Mouse (Mus musculus) CD4-positive, CD25-positive, alpha-beta regulatory T cell, adult 2 months (primary cell): ENCODE data around the gene Pycr2.
"Not testable (repeated sequence)": the region's sequence is repeated elsewhere in the genome, so short reads cannot be mapped to it uniquely, and the experiment has no call there.

Experiments
- DNase-seq: peaks from one replicate; pipeline ENCODE4 v3.0.0-alpha.2; 2012; ENCODE audit warnings: low read depth, low spot score

Pycr2 gene

DNA sequence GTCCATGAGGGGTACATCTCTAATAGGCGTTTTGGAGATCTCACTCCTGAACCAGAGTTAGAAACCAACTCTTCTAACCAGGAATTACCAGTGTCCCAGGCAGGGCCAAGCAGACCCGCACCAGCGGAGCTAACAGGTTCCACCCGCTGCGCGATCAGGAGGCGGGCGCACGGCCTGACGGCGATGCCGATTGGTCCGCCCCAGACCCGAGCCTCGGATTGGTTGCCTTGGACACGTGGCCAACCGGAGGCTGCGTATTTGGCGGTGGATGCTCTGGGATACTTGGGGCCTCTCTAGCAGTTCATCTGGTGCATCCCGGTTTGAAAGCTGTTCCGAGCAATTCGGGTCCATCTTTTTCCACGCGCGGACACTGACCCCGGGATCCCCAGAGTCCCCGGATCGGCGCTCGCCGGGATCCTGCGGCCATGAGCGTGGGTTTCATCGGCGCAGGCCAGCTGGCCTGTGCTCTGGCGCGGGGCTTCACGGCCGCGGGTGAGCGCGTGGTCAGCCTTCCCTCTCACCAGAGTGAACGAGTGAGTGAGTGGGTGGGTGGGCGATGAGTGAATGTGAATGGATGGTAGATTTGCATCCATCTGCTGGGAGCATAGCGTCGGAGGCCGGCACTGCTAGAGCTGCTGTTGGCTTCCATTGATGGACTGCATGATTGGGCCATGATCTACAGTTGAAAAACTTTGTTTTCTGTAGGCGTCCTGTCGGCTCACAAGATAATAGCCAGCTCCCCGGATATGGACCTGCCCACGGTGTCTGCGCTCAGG, at the start of gene Pycr2:
Gene Pycr2, plus strand, starts transcription at position 255 of the 776 bp plus-strand sequence.
- DNase-seq = peak; percentile 97

DNA sequence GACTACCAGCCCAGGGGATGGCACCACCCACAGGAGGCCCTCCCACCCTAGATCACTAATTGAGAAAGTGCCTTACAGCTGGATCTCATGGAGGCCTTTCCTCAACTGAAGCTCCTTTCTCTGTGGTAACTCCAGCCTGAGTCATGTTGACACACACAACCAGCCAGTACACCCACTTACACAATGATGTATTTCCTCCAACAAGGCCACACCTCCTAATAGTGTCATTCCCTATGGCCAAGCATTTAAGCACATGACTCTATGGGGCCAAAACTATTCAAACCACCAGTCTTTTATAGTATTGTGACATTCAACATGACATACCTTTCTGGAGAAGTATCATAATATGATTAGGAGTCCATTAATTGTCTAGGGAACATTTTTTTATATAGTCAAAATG, 45.3 kb upstream of the Pycr2 start:
- no peak for DNase-seq

- DNase-seq = no peak
These were observed 44.1 kb upstream of the Pycr2 start for GRCm38 (mm10) chr1:180860030-180860429.

DNA sequence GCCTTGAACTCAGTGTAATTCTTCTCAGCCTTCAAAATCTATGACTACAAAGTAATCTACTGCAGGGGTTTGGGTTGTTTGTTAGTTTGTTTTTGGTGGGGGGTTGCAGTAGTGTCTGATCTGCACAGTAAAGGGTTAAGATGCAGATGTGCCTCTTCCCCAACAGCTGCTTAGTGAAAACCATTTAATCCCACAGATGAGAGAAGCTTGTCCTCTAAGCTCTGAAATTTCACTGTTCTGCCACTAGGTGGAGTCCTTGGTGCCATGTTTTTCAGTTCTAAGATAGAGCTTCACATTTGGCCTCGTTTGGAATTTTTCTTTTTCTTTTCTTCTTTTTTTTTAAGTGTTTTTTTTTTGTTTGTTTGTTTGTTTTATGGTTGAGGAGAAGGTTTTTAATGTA, 40.5 kb upstream of the Pycr2 start:
- peak; percentile 74 for DNase-seq

DNA sequence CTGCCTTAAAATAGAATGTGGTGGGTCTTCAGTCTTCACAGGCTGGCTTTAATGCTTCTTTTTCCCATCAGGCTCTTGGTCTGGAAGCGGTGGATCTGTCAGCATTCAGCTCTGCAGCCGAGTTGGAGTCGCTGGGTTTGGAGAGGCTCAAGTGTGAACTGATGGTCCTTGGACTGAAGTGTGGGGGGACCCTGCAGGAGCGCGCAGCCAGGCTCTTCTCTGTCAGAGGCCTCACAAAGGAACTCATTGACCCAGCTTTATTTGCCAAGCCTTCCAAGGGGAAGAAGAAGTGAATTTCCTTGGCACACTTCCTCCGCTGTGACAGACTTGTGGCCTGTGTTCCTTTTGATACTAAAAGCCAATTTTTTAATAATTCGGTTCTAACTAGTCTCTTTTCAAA, 38.1 kb upstream of the Pycr2 start:
- no peak for DNase-seq

- DNase-seq = no peak
These were observed 33.9 kb upstream of the Pycr2 start for GRCm38 (mm10) chr1:180870122-180870650.

DNA sequence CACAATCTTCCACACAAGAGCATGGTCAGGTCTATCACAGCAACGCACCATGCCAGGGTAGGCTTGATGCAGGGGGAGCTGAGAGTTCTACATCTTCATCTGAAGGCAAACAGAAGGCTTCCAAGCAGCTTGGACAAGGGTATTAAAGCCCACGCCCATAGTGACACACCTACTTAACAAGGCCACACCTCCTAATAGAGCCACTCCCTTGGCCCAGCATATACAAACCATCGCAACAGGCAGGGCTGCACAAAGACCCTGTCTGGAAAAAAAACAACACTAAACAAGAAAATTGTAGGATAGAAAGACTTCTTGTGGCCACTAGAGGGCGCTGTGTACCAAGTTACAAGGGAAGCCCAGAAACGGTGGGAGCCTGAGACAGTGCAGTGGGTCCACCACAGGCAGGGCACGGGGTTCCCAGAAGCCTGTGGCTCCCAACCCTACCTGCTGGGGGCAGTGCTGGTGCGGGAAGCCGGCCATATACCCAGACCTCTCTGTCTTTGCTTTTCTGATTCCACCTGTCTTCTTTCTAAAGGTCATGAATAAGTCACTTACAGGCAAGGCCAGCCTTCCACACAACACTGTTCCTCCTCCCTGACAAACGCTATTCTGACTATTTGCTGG, 30.1 kb upstream of the Pycr2 start:
- peak; percentile 91 for DNase-seq

- DNase-seq = no peak
These were observed 29.5 kb upstream of the Pycr2 start for GRCm38 (mm10) chr1:180874615-180875014.

DNA sequence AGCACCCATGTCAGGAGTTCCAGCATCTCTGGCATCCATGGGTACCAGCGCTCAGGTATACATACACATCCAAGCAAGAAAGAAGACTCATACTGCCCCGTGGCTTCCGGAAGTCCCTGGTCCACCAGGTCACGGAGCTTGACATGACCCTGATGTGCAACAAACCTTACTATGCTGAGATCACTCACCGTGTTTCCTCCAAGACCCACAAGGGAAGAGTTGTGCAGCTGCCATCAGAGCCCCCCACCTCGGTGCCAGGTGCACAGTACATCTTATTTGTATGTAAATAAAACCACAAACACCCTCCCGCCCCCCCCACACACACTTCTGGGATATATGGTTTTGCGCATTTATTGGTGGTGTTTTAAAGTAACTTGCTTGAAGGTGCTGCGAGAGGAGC, 29.0 kb upstream of the Pycr2 start:
- no peak for DNase-seq

DNA sequence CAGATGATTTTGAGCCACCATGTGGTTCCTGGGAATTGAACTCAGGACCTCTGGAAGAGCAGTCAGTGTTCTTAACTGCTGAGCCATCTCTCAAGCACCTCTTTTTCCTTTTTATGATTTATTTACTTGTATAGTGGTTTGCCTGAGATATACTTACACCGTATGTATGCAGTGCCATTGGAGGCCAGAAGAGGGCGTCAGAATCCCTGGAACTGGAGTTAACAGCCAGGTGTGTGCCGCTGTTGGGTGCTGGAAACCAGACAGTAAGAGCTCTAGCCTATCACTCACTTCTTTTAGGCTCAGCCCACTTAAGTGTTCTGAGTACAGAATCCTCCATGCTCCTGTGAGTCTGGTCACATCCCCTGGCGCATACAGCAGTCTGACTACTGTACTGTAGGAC, 26.6 kb upstream of the Pycr2 start:
- no peak for DNase-seq

DNA sequence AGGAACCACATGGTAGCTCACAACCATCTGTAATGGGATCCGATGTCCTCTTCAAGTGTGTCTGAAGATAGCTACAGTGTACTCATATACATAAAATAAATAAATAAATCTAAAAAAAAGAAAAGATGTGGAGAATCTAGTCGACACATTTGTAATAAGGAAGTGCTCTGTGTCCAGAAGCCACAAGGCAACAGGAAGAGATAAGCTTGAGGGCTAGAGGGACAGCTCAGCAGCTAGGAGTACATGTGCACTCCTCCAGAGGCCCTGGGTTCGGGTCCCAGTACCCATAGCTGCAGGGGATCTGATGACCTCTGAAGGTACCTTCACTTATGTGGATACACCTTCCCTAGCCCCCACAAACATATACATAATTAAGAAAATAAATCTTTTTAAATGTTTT, 22.3 kb upstream of the Pycr2 start:
- DNase-seq = no peak

DNA sequence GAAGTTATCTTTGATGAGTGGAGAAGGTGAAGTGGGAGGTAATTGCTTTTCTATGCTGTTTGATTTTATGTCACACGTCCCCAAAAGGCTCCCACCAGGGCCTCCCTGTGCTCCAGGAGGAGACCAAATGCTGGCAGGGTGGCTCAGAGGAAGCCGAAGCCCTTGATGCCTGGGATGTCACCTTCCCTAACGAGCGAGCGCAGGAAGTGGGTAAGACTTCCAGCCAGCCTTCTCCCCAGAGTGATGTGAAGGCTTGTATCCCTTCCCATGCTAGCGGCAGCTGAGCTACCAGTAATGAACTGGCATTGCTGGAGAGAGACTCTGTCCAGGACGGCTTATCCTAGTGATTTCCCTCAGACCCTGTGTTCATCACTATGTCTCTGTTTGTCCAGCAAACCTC, 20.4 kb upstream of the Pycr2 start:
- DNase-seq = no peak

DNA sequence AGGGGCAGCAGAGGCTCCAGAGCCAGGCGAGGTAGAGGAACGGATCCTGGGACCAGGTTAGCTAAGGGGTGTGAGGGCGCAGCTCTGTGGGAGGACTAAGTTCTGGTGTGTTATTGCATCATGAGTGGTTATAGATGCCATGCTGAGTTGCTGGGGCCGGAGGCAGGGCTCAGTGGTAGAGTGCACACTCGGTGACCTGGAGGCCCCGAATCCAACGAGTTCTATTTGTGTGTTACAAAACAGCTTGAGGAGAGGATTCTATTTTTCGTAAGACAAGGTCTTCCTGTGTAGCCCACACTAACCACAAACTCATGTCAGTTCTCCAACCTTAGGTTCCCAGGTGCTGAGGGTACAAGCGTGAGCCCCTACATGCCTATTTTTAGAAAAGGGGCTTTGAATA, 19.6 kb upstream of the Pycr2 start:
- no peak for DNase-seq

- no peak for DNase-seq
These were observed 15.5 kb upstream of the Pycr2 start for GRCm38 (mm10) chr1:180888556-180889042.

- DNase-seq = no peak
These were observed 14.9 kb upstream of the Pycr2 start for GRCm38 (mm10) chr1:180889172-180889571.

DNA sequence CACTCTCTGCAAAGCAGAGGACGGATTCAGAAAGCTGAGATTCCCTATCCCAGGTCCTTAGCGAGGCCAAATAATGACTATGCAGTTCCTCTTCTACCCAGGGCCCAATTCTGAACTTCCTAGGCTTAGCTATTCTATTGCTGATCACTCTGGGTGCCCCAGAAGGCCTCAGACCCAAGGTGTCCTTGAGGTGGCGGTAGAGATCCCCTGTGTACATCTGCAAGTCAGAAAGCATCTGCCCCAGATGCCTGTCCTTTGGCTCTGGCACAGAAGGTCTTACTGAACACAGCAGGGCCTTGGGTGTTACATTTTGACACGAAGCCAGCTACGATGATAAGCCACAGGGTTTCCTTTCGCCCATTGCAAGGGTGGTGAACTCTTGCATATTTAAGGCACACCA, 14.3 kb upstream of the Pycr2 start:
- DNase-seq = peak; percentile 55

DNA sequence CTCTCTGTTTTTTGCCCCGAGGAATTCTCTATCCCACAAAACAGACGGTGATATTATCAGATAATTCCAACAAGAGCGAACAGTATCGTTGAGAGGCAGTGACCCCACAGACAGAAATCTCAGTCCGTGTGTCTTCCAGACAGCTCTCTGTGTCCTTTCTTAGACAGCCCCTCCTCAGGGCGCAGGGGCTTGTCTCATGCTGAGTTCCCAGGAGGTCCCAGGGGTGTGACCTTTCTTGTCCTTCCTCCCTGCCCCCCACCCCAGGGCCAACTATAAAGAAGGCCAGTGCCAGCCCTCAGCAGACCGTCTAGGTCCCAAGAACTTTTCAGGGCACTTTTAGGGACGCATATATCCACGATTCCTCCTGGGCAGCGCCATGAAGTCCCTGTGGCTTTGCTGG, 11.3 kb upstream of the Pycr2 start, which contains the start of gene Lefty2:
Gene Lefty2, plus strand, starts transcription at position 301 of the 400 bp plus-strand sequence.
- DNase-seq = no peak

DNA sequence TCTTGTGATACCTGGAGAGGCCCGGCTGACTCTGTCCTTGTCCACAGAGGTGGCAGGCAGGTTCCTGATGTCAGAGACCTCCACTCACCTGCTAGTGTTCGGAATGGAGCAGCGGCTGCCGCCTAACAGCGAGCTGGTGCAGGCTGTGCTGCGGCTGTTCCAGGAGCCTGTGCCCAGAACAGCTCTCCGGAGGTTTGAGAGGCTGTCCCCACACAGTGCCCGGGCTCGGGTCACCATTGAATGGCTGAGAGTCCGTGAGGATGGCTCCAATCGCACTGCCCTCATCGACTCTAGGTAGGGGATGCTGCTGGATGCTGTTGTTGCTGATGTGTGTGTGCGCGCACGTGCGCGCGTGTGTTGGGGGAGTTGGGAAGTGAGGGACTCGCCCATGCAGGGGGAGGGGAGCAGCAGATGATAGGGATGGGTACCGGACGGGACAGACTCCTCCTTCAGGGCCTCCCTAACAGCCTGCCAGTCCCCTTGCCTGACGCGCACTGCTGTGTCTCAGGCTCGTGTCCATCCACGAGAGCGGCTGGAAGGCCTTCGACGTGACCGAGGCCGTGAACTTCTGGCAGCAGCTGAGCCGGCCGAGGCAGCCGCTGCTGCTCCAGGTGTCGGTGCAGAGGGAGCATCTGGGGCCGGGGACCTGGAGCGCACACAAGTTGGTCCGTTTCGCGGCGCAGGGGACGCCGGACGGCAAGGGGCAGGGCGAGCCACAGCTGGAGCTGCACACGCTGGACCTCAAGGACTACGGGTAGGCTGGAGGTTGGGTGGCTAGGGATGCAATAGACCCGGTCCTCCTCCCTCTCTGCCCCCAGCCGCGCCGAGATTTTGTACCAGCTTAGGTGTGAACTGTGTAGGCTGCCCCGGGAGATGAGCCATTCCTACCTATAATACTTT, 9.8 kb upstream of the Pycr2 start:
- DNase-seq = not testable (repeated sequence)

DNA sequence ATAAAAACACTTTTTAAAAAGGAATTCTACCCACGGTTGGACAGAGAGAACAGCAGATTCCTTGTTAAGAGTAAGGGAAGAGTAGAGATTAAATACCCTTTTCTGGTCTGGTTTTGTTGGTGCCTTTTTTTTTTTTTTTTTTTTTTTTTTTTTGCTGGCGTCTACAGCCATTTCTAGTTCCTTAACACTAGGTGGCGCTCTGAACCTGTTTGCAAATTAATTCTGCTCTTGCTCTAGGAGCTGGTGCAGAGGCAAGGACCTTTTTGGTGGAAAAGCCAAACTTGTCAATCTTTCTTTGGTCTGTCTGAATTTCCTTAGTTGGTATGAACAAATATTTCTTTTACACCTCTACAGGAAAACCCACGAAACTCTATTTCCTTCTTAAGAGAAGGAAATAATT, 3.0 kb upstream of the Pycr2 start:
- peak; percentile 81 for DNase-seq

- no peak for DNase-seq
These were observed 1.2 kb upstream of the Pycr2 start for GRCm38 (mm10) chr1:180902915-180903314.

GRCm38 (mm10) chr1:180903666-180904038, 441 bp upstream of the Pycr2 start:
- no peak for DNase-seq

GRCm38 (mm10) chr1:180904815-180905080, 655 bp downstream of the Pycr2 start:
- no peak for DNase-seq
